Mouse (Mus musculus): ENCODE data around the gene Rps23.

Gene Rps23

DNA sequence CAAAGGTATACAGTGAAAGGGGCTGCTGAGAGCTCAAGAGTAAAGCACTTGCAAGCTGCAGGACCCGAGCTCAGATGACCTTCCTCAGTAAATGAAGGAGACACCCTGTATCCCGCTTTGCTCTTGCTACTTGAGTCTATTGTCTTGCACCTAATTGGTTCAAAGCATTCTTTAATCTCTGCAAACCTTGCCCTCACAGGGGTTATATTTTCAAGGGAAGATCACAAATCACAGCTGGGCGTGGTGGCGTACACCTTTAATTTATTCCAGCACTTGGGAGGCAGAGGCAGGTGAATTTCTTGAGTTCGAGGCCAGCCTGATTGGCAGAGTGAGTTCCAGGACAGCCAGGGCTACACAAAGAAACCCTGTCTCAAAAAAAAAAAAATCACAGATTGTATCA, 2.4 kb downstream of the Rps23 start:
- no peak for TF ChIP-seq GATA4 (IDR thresholded peaks at IDR 0.05; ENCODE audit: insufficient replicate concordance, low read length)

DNA sequence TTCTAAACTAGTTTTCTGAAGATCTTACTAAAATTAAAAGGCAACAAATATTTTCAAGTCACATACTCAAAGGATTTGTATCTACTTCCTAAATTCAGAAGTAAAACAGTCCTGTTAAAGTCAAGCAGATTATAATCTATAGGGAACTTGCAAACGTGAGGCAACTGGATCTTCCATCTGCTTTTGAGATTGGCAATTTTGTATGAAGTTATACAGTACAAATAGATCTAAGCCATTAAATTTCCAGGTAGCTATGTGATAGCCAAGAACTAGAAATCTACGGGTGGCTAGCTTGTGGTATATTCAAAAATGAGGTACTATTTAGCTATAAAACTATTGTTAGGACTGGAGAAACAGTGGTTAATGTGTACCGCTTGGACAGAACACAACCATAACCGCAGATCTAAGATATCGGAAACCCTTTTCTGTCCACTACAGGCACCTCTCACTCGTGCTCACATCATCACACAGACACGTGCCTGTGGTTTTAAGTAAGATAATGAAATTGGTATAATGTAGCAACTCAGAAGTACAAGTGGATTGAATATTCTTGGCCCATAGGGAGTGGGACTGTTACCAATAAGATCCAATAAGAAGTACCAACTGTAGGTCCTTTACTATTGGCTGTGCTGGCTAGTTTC, 3.5 kb downstream of the Rps23 start:
- TF ChIP-seq GATA4 (IDR thresholded peaks at IDR 0.05; ENCODE audit: insufficient replicate concordance, low read length), result no peak

DNA sequence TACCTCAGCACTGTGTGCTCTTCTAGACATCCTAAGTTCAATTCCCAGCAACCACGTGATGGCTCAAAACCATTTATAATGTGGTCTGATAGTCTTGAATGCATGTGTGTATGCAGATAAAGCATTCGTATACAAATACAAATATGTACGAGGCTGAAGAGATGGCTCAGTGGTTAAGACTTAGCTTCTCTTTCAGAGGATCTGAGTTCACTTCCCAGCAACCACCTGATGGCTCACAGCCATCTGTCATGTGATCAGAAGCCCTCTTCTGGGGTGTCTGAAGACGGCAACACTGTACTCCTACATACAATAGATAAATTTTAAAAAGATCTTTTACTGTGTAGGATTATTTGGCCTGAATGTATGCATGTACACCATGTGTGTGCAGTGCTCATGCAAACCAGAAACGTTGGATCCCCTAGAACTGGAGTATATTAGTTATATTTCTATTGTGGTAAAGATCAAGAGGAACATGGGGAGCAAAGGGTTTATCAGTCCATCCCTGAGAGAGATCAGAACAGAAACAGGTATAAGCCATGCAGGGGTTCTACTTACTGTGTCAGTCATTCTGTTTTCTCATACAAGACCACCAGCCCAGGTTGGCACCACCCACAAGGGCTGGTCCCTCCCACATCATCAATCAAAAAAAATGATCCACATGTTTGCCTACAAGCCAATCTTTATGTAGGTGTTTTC, 4.3 kb downstream of the Rps23 start:
- TF ChIP-seq GATA4 (IDR thresholded peaks at IDR 0.05; ENCODE audit: insufficient replicate concordance, low read length), result no peak

DNA sequence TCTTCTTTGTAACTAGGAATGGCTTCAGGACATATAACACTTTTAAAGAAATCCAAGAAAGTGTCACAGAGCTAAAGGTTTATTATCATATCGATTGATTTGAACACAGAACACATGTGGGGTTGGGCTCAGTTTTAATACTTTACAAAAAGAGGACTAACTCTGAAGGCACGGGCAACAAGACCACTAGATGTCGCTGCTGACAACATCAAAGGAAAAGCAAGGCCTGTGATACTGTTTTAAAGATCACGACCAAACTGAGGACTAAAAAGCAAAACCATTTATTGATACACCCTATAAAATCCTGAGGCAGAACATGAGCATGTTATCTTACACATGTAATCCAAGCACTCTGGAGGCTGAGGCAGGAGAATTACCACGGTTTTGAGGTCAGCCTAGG, 7.1 kb downstream of the Rps23 start:
- TF ChIP-seq GATA4 (IDR thresholded peaks at IDR 0.05; ENCODE audit: insufficient replicate concordance, low read length), result no peak

DNA sequence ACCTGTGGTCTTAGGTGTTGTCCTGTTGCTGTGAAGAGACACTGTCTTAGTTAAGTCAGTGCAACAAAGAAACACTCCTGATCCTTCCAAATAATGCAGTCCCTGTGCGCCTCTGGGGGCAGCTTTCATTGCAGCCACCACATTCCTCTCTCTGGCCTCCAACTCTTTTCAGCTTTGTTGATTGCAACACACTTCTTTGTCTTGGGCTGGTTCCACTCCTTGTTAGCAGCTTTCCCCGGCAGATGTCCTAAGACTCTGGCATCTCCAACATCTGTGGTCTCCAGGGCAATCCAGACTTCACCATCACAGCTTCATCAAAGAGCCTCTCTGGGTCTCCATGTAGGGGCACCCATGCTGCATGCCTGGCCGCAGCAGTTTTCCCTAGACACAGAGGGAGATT, 10.5 kb downstream of the Rps23 start:
- no peak for TF ChIP-seq GATA4 (IDR thresholded peaks at IDR 0.05; ENCODE audit: insufficient replicate concordance, low read length)

DNA sequence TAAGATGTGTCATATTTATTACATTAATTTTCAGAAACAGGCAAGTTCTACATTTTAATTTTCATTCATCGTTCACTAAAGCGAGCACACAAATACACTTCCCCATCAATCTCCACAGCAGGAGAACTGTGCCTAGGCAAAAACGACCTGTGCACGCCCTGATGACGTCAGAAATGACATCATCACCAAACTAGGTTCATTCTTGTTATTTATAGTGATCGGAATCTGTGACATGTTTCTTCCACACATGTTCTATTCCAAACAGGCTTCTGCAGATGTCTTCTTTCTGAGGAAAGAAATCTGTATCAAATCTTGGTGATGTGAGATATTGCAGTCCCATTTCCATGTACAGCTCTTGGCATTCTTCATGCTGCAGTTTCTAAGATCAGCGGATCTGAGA, 13.1 kb downstream of the Rps23 start:
- no peak for TF ChIP-seq GATA4 (IDR thresholded peaks at IDR 0.05; ENCODE audit: insufficient replicate concordance, low read length)

DNA sequence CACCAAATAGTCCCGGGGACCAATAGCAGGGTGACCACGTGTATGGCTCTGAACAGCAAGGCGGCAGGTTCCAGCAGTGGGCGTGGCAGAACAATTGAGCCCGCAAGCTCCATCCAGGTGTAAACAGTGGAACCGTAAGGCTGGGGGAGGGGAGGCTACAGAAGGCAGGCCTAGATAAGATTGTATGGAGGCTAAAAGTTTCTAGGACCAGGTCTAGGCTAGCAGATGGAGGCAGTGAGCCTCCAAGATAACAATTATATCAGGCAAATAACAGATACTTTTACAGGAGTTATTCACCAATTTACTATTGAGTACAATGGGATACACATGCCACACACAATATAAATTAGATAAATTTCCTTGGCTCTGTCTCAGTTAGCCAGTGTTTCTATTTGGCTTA, 16.4 kb downstream of the Rps23 start:
- TF ChIP-seq GATA4 (IDR thresholded peaks at IDR 0.05; ENCODE audit: insufficient replicate concordance, low read length), result no peak

DNA sequence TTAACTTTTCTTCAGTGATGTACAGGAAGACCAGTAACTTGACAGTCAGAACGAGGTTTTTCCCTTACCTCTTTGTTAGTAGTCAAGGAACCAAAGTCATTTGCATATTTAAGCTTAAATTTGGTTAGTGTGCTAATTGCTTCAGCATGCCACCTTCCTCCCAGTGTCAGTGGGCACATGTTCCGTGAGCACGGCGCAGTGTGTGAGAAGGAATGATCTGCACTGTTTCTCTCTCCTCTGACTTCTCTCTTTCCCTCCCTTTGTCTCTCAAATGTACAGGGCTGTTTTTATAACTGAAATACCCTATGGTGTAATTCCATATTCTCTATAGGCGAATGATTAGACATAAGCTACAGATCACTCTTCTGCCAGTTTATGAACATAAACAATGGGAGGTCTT, 16.8 kb downstream of the Rps23 start:
- TF ChIP-seq GATA4 (IDR thresholded peaks at IDR 0.05; ENCODE audit: insufficient replicate concordance, low read length), result no peak

DNA sequence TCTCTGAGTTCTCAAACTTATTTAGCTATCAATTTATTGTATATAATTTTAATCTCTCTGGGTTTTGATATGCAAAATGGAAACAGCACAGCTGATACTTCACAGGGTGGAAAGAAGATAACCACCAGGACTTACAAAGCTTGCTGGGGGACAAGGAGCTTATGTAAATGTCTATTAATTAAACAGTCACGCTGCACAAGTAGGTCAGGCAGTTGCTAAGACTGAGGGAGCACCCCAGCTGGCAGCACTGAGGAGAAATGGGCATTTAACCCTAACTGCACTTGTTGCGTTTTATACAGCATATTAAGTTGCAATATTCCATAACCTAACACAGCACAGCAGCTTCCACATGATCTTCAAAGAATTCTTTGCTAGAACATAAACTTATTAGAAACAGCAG, 36.1 kb downstream of the Rps23 start:
- TF ChIP-seq GATA4 (IDR thresholded peaks at IDR 0.05; ENCODE audit: insufficient replicate concordance, low read length), result no peak

DNA sequence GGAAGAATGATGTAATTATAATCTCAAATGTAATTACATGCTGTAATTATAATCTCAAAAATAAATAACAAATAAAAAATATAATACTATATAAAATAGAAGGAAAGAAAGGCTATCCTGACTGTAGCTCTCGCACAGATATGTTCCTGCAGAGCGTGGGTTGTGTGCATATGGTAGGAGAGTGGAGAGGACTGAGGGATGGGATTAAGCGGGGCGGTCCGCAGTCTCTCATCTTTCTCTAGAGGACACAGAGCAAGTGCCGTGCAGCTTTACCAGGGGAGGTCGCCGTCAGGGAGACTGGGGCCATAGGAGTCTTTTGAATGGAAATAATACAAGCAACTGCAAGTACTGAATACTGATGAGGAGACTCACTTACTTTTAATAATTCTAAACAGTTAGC, 37.8 kb downstream of the Rps23 start:
- no peak for TF ChIP-seq GATA4 (IDR thresholded peaks at IDR 0.05; ENCODE audit: insufficient replicate concordance, low read length)

DNA sequence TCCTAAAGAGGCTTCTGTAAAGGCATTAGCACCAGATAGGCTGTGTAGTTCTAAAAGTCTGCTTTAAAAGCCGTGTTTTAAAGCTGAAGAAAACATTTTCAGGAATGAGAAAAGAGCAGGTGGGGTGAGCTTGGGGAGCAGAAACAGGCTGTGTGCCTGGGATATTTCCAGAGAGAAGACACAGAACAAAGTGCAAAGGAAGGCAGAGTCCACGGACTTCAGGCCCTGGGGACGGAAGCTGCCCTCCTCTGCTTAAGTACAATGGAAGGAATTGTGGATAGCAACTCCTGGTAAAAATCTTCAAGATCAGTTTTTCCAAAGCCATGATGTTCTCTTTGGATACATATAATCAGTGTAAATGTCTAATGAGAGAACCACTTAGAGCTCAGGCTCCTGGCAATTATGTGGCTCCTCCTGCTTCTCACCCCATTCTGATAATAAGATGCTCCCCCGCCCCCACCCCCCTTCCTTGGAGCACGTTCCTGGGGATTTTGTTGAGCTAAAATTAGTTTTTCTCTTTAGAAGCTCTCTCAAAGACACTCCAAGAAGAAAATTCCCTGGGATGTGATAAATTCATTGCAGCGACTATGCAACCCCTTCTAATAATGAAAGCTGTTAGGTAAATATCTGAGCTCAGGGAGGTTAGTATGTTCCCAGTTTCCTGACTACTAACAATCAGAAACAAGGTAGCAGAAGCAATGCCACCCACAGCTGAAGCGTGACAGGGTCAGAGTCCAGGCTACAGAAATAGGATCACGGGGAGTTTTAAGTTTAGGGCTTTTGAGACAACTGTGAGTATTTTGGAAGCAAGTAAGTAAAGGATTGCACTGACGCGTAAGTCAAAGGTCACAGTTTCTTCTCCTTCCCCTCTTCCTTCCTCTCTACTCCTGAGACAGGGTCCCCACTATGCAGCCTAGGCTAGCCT, 40.3 kb downstream of the Rps23 start:
- no peak for TF ChIP-seq GATA4 (IDR thresholded peaks at IDR 0.05; ENCODE audit: insufficient replicate concordance, low read length)

DNA sequence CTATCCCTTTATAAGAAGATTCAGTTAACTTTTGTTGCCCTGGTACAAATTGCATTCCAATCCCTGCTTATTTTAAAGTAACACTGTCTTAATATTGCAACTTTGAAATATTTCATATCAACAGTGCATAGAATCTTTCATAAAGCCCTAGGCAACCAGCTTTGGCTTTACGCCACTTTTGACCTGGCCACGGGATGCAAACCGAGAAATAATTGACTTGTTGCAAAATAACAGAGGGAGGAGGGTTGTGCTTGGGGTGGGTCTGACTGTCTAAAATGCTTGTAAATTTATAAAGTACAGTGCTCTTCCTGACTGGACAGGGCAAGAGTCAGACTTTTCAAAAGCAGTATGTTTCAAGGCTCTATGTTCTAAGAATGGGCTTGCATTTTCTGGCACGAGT, 41.8 kb downstream of the Rps23 start:
- no peak for TF ChIP-seq GATA4 (IDR thresholded peaks at IDR 0.05; ENCODE audit: insufficient replicate concordance, low read length)

DNA sequence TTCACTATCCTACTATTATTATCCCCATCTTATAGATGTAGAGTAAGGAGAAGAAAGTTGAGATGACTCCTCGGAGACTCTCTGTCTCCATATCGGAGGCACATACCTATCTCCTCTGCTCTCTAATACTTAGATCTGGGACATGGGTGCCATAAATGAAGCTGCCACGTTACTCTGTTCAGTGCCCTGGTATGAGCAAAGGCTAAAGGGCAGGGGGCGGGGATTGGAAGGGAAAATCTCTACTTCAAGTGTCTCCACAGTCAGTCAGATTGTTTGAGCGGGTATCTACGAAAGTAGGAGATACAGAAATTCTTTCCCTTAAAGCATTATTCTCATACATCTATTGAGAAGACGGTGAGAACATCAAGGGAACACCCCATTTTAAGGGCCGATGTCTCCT, 43.2 kb downstream of the Rps23 start:
- no peak for TF ChIP-seq GATA4 (IDR thresholded peaks at IDR 0.05; ENCODE audit: insufficient replicate concordance, low read length)

DNA sequence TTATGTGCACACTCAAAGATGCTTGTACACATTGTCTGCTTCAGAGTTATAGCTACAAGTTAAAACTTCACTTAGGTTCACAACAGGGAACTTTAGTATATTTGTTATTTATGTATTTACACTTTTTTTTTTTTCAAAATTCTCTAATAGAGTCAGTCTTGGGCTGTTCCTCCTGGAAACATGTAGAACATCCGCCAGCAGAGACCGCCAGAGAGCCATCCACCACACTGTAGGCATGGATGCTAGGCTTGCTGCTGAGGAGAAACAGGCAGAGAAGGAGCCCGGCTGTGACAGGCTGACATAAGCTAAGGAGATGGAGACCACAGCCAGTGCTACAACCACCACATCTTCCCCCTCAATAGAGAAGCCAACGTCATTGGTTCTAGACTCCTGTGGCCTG, 44.7 kb downstream of the Rps23 start:
- TF ChIP-seq GATA4 (IDR thresholded peaks at IDR 0.05; ENCODE audit: insufficient replicate concordance, low read length), result no peak

DNA sequence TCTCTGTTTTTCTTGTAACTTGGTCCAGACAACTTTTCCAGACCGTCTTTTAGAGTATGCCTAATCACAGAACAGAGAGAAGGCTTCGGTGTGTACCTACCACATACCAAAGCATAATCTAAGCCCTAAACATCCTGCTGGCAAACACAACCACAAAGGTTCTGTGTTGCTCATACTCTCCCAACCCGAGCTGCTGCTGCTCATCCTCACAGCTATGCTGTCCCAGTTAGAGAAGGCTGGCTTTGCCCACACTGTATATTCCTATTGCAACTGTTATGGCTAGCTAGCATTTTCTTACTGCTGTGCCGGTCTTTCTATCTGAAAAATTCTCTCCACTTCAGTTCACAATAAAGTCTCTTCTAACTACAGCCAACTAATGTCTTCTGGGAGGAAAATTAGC, 46.2 kb downstream of the Rps23 start:
- no peak for TF ChIP-seq GATA4 (IDR thresholded peaks at IDR 0.05; ENCODE audit: insufficient replicate concordance, low read length)

All from liver, adult (tissue).